Mouse (Mus musculus) layer of hippocampus, postnatal 14 days (tissue): ENCODE measurements around the gene Uvrag. TPM values are rescaled to one million over a fixed set of nuclear protein-coding genes. Genes with fewer than 3 reads are reported as not detected.

Experiments used
- DNase-seq, 2 experiments: peaks; one replicate each; pipeline ENCODE4 v3.0.0; 2021 to 2022; ENCODE audit warnings: low spot score in 2 of 2, mixed read lengths in 1 of 2
- total RNA-seq, 2 experiments: library from RNA; stranded (reverse); gene quantifications; 2 replicates each; pipeline ENCODE4 v1.2.3; 2021

The Uvrag gene
- total RNA-seq, 2 experiments from 2014 or later, result 44.6 to 45.8 TPM

GRCm38 (mm10) chr7:98943687-98944086 is 197.3 kb downstream of the Uvrag start:
- no peak for DNase-seq

GRCm38 (mm10) chr7:98942746-98943145 is 198.2 kb downstream of the Uvrag start:
- DNase-seq, result no peak

GRCm38 (mm10) chr7:98939194-98939593 is 201.7 kb downstream of the Uvrag start:
- no peak for DNase-seq

- no peak for DNase-seq
Measured at GRCm38 (mm10) chr7:98938621-98939020, 202.3 kb downstream of the Uvrag start.

GRCm38 (mm10) chr7:98937079-98937813 is 203.7 kb downstream of the Uvrag start:
- DNase-seq, result no peak

- DNase-seq, result no peak
Measured at GRCm38 (mm10) chr7:98935757-98936156, 205.2 kb downstream of the Uvrag start.

GRCm38 (mm10) chr7:98935193-98935592 is 205.7 kb downstream of the Uvrag start:
- DNase-seq, result no peak

- no peak for DNase-seq
Measured at GRCm38 (mm10) chr7:98928336-98929025, 212.5 kb downstream of the Uvrag start.

- DNase-seq, result no peak
Measured at GRCm38 (mm10) chr7:98926906-98927528, 213.9 kb downstream of the Uvrag start.

- no peak for DNase-seq
Measured at GRCm38 (mm10) chr7:98924380-98924869, 216.5 kb downstream of the Uvrag start.

- no peak for DNase-seq
Measured at GRCm38 (mm10) chr7:98922984-98923383, 218.0 kb downstream of the Uvrag start.

GRCm38 (mm10) chr7:98917407-98917806 is 223.5 kb downstream of the Uvrag start:
- DNase-seq, result no peak

- no peak for DNase-seq
Measured at GRCm38 (mm10) chr7:98916581-98916980, 224.4 kb downstream of the Uvrag start.

- no peak for DNase-seq
Measured at GRCm38 (mm10) chr7:98912953-98913360, 228.0 kb downstream of the Uvrag start.

- no peak for DNase-seq
Measured at GRCm38 (mm10) chr7:98911276-98911675, 229.7 kb downstream of the Uvrag start.

- no peak for DNase-seq
Measured at GRCm38 (mm10) chr7:98910712-98911111, 230.2 kb downstream of the Uvrag start.

GRCm38 (mm10) chr7:98910164-98910563 is 230.8 kb downstream of the Uvrag start:
- DNase-seq, result peak in 1 of 2 experiments; percentile 27

GRCm38 (mm10) chr7:98907476-98907875 is 233.5 kb downstream of the Uvrag start:
- no peak for DNase-seq

- no peak for DNase-seq
Measured at GRCm38 (mm10) chr7:98904659-98905362, 236.1 kb downstream of the Uvrag start.

- DNase-seq, result no peak
Measured at GRCm38 (mm10) chr7:98903884-98904283, 237.1 kb downstream of the Uvrag start.

GRCm38 (mm10) chr7:98901120-98901519 is 239.8 kb downstream of the Uvrag start:
- no peak for DNase-seq
